In genomic region chr4:122996221-122996617, GRCm38 (mm10) we compare ENCODE assay signal across 8 mouse cellular contexts. TPM values are rescaled to one million over a fixed set of nuclear protein-coding genes. Genes with fewer than 3 reads are reported as not detected.
DNase-seq lines count a peak whose midpoint lies in the region; ATAC-seq lines count a peak whose summit lies in the region.

No protein-coding gene starts in this region.

- H3K36me3 ChIP-seq in heart, embryonic 12.5 days, result no peaks in the 10 kb centered on the region
- H3K36me3 ChIP-seq in forebrain, embryonic 16.5 days (ENCODE audit: control insufficient read depth, insufficient read depth), result peaks cover 5% of the 10 kb centered on the region
- H3K36me3 ChIP-seq in kidney, embryonic 15.5 days, result peaks cover 1% of the 10 kb centered on the region; the same call in 1 of the 2 replicates
- H3K36me3 ChIP-seq in megakaryocyte, embryonic 14.5 days (replicated peaks; ENCODE audit: low read length), result no peaks in the 10 kb centered on the region
- no peaks in the 10 kb centered on the region for H3K36me3 ChIP-seq in stomach, embryonic 16.5 days (ENCODE audit: control insufficient read depth, insufficient read depth, low read length)

- H3K9me3 ChIP-seq in heart, embryonic 12.5 days (replicated peaks), result no peaks in the 10 kb centered on the region
- no peaks in the 10 kb centered on the region for H3K9me3 ChIP-seq in forebrain, embryonic 16.5 days (ENCODE audit: control insufficient read depth, low read length)
- no peaks in the 10 kb centered on the region for H3K9me3 ChIP-seq in kidney, embryonic 15.5 days (replicated peaks)
- H3K9me3 ChIP-seq in megakaryocyte, embryonic 14.5 days, result no peaks in the 10 kb centered on the region
- H3K9me3 ChIP-seq in stomach, embryonic 16.5 days (replicated peaks; ENCODE audit: control insufficient read depth, low read length), result no peaks in the 10 kb centered on the region

- H3K27ac ChIP-seq in heart, embryonic 12.5 days (ENCODE audit: poor library complexity, severe bottlenecking), result no peak overlapping the region
- peak overlapping the region; percentile 96 for H3K27ac ChIP-seq in forebrain, embryonic 16.5 days (ENCODE audit: low read length)
- peak overlapping the region; percentile 75 for H3K27ac ChIP-seq in kidney, embryonic 15.5 days
- H3K27ac ChIP-seq in stomach, embryonic 16.5 days (ENCODE audit: low read length), result peak overlapping the region; percentile 71

- no peak for DNase-seq in heart, adult 8-10 months (ENCODE audit: low spot score)
- DNase-seq in adrenal gland, adult 2 months, result peak; percentile 57
- DNase-seq in frontal cortex, postnatal 14 days (ENCODE audit: low spot score in 2 of 2), result no peak

- ATAC-seq in heart, embryonic 12.5 days (ENCODE audit: insufficient number of reproducible peaks, low FRiP score), result peak; percentile 41
- no peak; the same call in 1 of the 2 replicates for ATAC-seq in forebrain, embryonic 16.5 days
- no peak; the same call in 1 of the 2 replicates for ATAC-seq in kidney, embryonic 15.5 days (replicated peaks; ENCODE audit: low FRiP score)
- ATAC-seq in stomach, embryonic 16.5 days (ENCODE audit: insufficient read depth, low FRiP score), result 0 out of 2 replicates have a peak, but pooled peaks have one; percentile 14

- peaks cover 10% of the 10 kb centered on the region; the same call in 1 of the 2 replicates for H3K4me1 ChIP-seq in heart, embryonic 12.5 days (replicated peaks)
- H3K4me1 ChIP-seq in forebrain, embryonic 16.5 days (replicated peaks; ENCODE audit: control insufficient read depth, insufficient read depth, low read length), result peaks cover 38% of the 10 kb centered on the region
- peaks cover 38% of the 10 kb centered on the region for H3K4me1 ChIP-seq in kidney, embryonic 15.5 days
- peaks cover 23% of the 10 kb centered on the region for H3K4me1 ChIP-seq in megakaryocyte, embryonic 14.5 days
- H3K4me1 ChIP-seq in stomach, embryonic 16.5 days (ENCODE audit: control insufficient read depth, insufficient read depth, low read length), result peaks cover 10% of the 10 kb centered on the region

- H3K27me3 ChIP-seq in heart, embryonic 12.5 days (replicated peaks), result peaks cover 54% of the 10 kb centered on the region
- H3K27me3 ChIP-seq in forebrain, embryonic 16.5 days (replicated peaks; ENCODE audit: control insufficient read depth, insufficient read depth, low read length), result no peaks in the 10 kb centered on the region
- peaks cover 38% of the 10 kb centered on the region for H3K27me3 ChIP-seq in kidney, embryonic 15.5 days
- peaks cover 76% of the 10 kb centered on the region for H3K27me3 ChIP-seq in megakaryocyte, embryonic 14.5 days (replicated peaks)
- H3K27me3 ChIP-seq in stomach, embryonic 16.5 days (ENCODE audit: control insufficient read depth, insufficient read depth, low read length), result no peaks in the 10 kb centered on the region

- peak overlapping the region; percentile 72 for H3K4me3 ChIP-seq in heart, embryonic 12.5 days
- H3K4me3 ChIP-seq in forebrain, embryonic 16.5 days (replicated peaks; ENCODE audit: low read length), result peak overlapping the region; percentile 97
- peak overlapping the region; percentile 64 for H3K4me3 ChIP-seq in kidney, embryonic 15.5 days (replicated peaks)
- H3K4me3 ChIP-seq in megakaryocyte, embryonic 14.5 days (replicated peaks), result peak overlapping the region; percentile 91
- H3K4me3 ChIP-seq in stomach, embryonic 16.5 days (replicated peaks; ENCODE audit: low read length), result peak overlapping the region; percentile 68

- WGBS in heart, embryonic 12.5 days, result under 1% methylated on average over 26 of the region's 32 CpGs
- 0% methylated on average over 32 of the region's 32 CpGs for WGBS in forebrain, embryonic 16.5 days
- WGBS in kidney, embryonic 15.5 days, result 1% methylated on average over 32 of the region's 32 CpGs
- under 1% methylated on average over 32 of the region's 32 CpGs for WGBS in stomach, embryonic 16.5 days

- peak overlapping the region; percentile 72 for H3K9ac ChIP-seq in heart, embryonic 12.5 days
- H3K9ac ChIP-seq in forebrain, embryonic 16.5 days (replicated peaks; ENCODE audit: low read depth, low read length), result peak overlapping the region; percentile 97
- H3K9ac ChIP-seq in kidney, embryonic 15.5 days, result peak overlapping the region; percentile 66
- H3K9ac ChIP-seq in stomach, embryonic 16.5 days (ENCODE audit: low read length), result peak overlapping the region; percentile 84

- H3K4me2 ChIP-seq in heart, embryonic 12.5 days, result peak overlapping the region; percentile 100
- H3K4me2 ChIP-seq in forebrain, embryonic 16.5 days (ENCODE audit: low read length), result peak overlapping the region; percentile 89
- H3K4me2 ChIP-seq in kidney, embryonic 15.5 days, result peak overlapping the region; percentile 99
- H3K4me2 ChIP-seq in stomach, embryonic 16.5 days (ENCODE audit: low read depth, low read length), result peak overlapping the region; percentile 97

RNA-seq across cellular contexts. Expression of gene Mycl, which starts 0.8 kb away (rescaled TPM):
- polyA plus RNA-seq in heart, embryonic 12.5 days (2016; fragmentation: Nextera tagmentation; extraction: Ambion mirVana), result 0.74 and 1.2 TPM in 2 replicates
- total RNA-seq in heart, adult 8-10 months (2022), result under 1 TPM in 2 of 4 experiments, not detected in 2; 0.14 to 0.25 TPM
- total RNA-seq in adrenal gland, adult 2 months (2021), result 1 to 10 TPM; 1.6 to 2.6 TPM
- 0.54 and 1.2 TPM in 2 replicates for polyA plus RNA-seq in adrenal gland, adult 2 months (2012; rRNA removed)
- polyA plus RNA-seq in forebrain, embryonic 16.5 days (2015; fragmentation: Nextera tagmentation; extraction: Ambion mirVana), result 71.6 and 85.9 TPM in 2 replicates
- 7.8 and 8.1 TPM in 2 replicates for polyA plus RNA-seq in kidney, embryonic 15.5 days (2015; fragmentation: Nextera tagmentation; extraction: Ambion mirVana)
- not detected in 2 replicates for polyA plus RNA-seq in megakaryocyte, embryonic 14.5 days (2012; ENCODE audit: insufficient read depth, low replicate concordance)
- 13.0 and 13.8 TPM in 2 replicates for polyA plus RNA-seq in stomach, embryonic 16.5 days (2015; fragmentation: Nextera tagmentation; extraction: Ambion mirVana)

RNA-seq across cellular contexts. Expression of gene Trit1, which starts 20.2 kb away (rescaled TPM):
- polyA plus RNA-seq in heart, embryonic 12.5 days (2016; fragmentation: Nextera tagmentation; extraction: Ambion mirVana), result 13.4 and 14.3 TPM in 2 replicates
- 1 to 10 TPM; 5.6 to 8.0 (median 6.6) TPM for total RNA-seq in heart, adult 8-10 months (2022)
- 10 to 100 TPM; 17.0 to 21.8 TPM for total RNA-seq in adrenal gland, adult 2 months (2021)
- 3.4 and 4.3 TPM in 2 replicates for polyA plus RNA-seq in adrenal gland, adult 2 months (2012; rRNA removed)
- polyA plus RNA-seq in forebrain, embryonic 16.5 days (2015; fragmentation: Nextera tagmentation; extraction: Ambion mirVana), result 34.1 and 35.7 TPM in 2 replicates
- polyA plus RNA-seq in kidney, embryonic 15.5 days (2015; fragmentation: Nextera tagmentation; extraction: Ambion mirVana), result 17.8 and 18.7 TPM in 2 replicates
- 0.85 and 3.7 TPM in 2 replicates for polyA plus RNA-seq in megakaryocyte, embryonic 14.5 days (2012; ENCODE audit: insufficient read depth, low replicate concordance)
- polyA plus RNA-seq in stomach, embryonic 16.5 days (2015; fragmentation: Nextera tagmentation; extraction: Ambion mirVana), result 20.1 and 21.2 TPM in 2 replicates

RNA-seq across cellular contexts. Expression of gene Mfsd2a, which starts 35.2 kb away (rescaled TPM):
- 1.1 and 1.8 TPM in 2 replicates for polyA plus RNA-seq in heart, embryonic 12.5 days (2016; fragmentation: Nextera tagmentation; extraction: Ambion mirVana)
- not detected for total RNA-seq in heart, adult 8-10 months (2022)
- 10 to 100 TPM in 1 of 2 experiments, 1 to 10 TPM in 1; 3.7 to 28.5 TPM for total RNA-seq in adrenal gland, adult 2 months (2021)
- 0.46 and 0.62 TPM in 2 replicates for polyA plus RNA-seq in adrenal gland, adult 2 months (2012; rRNA removed)
- 34.3 and 37.2 TPM in 2 replicates for polyA plus RNA-seq in forebrain, embryonic 16.5 days (2015; fragmentation: Nextera tagmentation; extraction: Ambion mirVana)
- 3.3 and 4.0 TPM in 2 replicates for polyA plus RNA-seq in kidney, embryonic 15.5 days (2015; fragmentation: Nextera tagmentation; extraction: Ambion mirVana)
- polyA plus RNA-seq in megakaryocyte, embryonic 14.5 days (2012; ENCODE audit: insufficient read depth, low replicate concordance), result 0.12 and 14.4 TPM in 2 replicates
- polyA plus RNA-seq in stomach, embryonic 16.5 days (2015; fragmentation: Nextera tagmentation; extraction: Ambion mirVana), result 5.8 and 8.4 TPM in 2 replicates

Comparison
In these comparisons a context has a peak if more than half of its experiments do, and no peak if none do; other contexts are left out.
1. ATAC-seq: peak in heart, embryonic 12.5 days (single experiment) and stomach, embryonic 16.5 days (single experiment); none in forebrain, embryonic 16.5 days (single experiment) and kidney, embryonic 15.5 days (single experiment).
2. Peak in every context shown above with its lines, with median percentiles within 50 percentile points of each other: H3K4me2 ChIP-seq, H3K4me3 ChIP-seq and H3K9ac ChIP-seq.